Mouse (Mus musculus) erythroblast, adult 5-6 weeks (primary cell): ENCODE data around the gene Sh2d6. TPM values are rescaled to one million over a fixed set of nuclear protein-coding genes. Genes with fewer than 3 reads are reported as not detected.
"Not testable (repeated sequence)": the region's sequence is repeated elsewhere in the genome, so short reads cannot be mapped to it uniquely, and the experiment has no call there.

Source experiments
- ATAC-seq: replicated peaks from 2 replicates; pipeline ENCODE4 v1.8.0; 2016; ENCODE audit warnings: moderate number of reproducible peaks, mild to moderate bottlenecking, moderate TSS enrichment, inconsistent platforms; ENCODE audit not compliant: poor library complexity, low FRiP score, severe bottlenecking
- total RNA-seq, 2 experiments: library from RNA; stranded (forward) in 1 of 2; stranded (reverse) in 1 of 2; fragments of 150-400 nt in 1 of 2; fragments of 200-764, 138-1000 nt in 1 of 2; gene quantifications; 2 replicates each; pipeline versions ENCODE4 v1.2.3 to v1.2.4; 2015 to 2017; ENCODE audit warnings: low replicate concordance in 2 of 2

Sh2d6 gene
- total RNA-seq, 2 experiments from 2014 or later, result not detected

DNA sequence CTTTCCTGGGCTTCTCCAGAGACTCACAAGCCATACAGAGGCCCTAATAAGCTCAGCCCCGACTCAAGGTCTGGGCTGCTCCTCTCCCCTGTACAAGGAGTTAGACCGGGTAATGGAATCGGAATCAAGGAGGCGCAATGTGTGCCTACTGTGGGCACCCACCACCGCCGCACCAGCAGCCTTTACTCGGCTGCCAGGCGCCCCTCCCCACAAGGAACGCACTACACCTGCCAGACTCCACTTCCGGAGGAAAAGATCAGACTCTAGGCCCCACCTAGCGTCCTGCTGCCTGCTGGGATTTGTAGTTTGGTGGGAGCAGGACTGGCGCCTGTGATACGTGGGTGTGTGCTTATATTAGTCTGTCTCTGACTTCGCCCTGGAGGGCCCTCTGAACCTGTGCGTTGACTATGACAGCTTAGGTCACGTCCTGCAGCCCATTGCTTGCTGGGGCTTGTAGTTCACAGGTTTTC, 17.1 kb upstream of the Sh2d6 start:
- peak; percentile 84 for ATAC-seq

DNA sequence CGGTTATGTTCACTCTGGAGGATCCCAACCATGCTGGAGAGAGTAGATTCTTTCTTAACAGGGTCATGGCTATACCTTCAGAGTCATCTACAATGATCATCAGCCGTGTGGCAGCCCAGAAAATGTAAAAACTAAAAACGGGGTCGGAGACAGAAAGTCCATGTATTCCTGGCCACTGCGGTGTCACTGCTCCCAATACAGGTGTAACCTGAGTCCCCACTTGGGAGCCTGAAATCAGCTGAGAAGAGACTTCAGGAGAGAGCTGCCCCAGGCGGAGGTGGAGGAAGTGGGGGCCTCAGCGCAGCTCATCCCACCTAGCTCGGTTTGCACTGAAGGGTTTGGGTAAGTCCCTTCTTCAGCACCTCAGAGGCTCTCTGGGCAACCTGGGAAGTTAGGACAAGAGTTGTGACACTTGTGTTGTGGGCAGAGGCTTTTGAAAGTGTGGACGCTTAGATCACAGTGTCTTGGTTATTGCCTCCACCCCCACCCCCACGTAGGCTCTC, 16.5 kb upstream of the Sh2d6 start:
- ATAC-seq, result no peak

DNA sequence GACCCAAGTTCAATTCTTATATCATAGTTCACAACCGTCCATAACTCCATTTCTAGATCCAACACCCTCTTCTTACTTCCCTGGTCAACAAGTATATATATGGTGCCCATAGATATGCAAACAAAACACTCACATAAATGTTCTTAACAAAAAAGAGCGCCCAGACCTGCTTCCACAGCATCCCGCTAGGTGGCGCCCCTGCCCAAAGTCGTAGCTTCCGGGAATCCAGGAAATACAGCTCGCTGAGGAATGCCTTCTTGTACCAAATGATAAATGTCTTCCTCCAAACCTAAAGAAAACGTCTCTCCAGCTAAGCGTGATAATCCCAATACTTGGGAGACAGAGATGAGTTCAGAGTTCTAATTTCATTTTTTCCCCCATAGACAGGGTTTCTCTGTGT, 13.7 kb upstream of the Sh2d6 start:
- peak; percentile 66 for ATAC-seq

DNA sequence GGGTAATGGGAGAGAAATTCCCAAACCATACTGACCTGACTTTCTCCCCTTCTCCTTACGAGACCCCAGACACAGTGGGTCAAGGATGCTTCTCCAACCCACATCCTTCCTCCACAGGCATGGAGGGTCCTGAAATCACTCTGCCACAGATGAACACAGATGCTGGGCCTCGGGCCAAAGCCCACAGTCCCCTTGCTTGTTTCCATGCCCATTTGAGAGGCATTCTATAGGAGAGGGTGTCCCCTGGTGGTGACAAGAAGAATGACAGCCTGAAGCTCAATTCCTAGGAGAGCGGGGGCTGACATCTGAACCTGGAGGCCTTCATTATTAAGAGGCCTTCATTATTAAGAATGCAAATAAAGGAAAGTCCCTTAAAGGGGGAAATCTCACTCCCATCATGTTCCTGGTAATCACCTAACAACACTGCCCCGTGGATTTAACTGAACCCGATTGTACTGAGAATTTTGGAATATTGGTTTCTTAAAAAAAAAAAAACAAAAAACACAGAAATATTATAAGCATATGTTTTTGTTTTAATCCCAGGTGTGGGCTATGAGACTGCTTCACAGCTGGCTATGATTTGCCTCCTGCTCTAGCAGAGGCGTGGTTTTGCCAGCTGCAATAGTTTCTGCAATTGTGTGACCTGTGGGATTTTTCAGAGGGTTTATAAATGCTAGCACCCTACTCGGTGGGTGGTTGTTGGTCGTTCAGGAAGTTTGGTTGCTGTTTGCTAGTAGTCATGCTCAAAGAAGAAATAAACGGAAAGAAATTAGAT, 12.7 kb upstream of the Sh2d6 start:
- ATAC-seq, result peak; percentile 62; the same call in 1 of the 2 replicates

GRCm38 (mm10) chr6:72533555-72533954, 12.0 kb upstream of the Sh2d6 start:
- ATAC-seq, result not testable (repeated sequence)

- no peak for ATAC-seq
Measured at GRCm38 (mm10) chr6:72532580-72532979, 11.1 kb upstream of the Sh2d6 start.

GRCm38 (mm10) chr6:72528410-72529151, 7.1 kb upstream of the Sh2d6 start:
- ATAC-seq, result no peak

GRCm38 (mm10) chr6:72527070-72527469, 5.6 kb upstream of the Sh2d6 start:
- no peak for ATAC-seq

GRCm38 (mm10) chr6:72524160-72524559, 2.7 kb upstream of the Sh2d6 start:
- no peak for ATAC-seq

- ATAC-seq, result no peak
Measured at GRCm38 (mm10) chr6:72523222-72523621, 1.7 kb upstream of the Sh2d6 start.

DNA sequence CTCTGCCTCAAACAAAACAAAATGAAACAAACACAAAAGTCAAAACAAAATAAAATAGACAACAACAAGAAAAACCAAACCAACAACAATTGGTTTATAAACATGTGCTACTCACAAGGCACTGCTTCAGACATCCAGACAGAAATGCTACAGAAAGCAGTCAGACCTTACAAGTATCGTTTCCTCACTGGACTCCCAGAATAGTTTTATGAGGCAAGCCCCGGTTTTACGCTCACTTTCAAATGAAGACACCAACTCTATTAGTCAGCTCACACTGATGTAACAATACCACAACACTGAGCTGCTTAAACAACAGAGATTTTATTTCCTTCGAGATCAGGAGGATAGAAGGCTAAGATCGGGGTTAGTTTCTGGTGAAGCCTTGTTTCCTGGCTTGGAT, 781 bp upstream of the Sh2d6 start:
- ATAC-seq, result no peak

DNA sequence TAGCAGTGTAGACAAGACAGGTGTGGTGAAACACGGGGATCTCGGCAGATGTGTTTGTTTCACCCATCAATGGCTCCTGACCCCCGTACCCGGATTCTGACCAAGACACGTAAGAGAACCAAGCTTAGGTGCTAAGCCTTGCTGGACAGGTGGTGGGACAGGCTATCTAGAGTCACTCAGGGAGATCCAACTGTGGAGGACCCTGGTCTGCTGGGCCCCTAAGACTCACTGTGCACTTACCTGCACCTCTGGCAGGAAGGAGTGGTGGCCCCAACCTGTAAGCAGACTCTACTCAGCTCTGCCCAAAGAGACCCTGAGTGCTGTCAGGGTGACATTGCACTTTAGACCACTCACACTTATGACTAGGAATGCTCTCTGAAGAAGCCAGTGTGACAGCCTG, 603 bp downstream of the Sh2d6 start:
- ATAC-seq, result no peak

DNA sequence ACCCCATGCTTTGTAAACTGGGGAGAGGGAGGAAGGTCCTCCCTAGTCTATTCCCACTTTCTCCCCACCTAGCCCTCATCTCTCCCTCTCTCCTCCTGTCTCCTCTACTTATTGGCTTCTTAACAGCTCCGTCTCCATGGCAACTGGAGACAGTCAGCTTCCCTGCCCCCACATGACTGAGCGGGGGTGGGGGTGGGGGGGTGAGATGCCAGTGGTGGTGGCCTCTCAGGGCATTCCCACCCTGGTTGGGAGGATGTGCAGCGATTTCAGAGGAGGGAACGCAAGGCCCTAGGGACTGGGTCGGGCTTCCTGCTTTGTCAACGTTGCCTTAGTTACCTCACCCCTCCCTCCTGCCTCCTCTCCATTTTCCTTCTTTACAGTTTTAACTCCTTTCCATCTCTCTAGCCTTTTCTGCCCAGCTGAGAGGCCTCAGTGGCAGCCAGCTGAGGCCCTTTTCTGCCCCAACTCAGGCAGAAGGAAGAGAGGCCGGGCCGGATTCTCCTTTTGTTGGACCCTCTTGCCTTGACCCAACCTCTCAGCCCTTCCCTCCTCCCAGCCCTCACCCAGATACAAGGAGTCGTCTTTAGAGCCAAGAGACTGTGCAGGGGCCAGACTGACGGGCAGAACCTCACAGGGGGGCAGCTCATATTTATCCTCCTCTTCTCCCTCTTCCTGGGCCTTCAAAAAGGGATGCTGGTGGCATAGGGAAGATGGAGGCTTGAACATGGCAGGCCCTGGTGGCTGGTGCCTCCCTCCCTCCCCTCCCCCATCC, 1.4 kb downstream of the Sh2d6 start:
- ATAC-seq, result no peak

GRCm38 (mm10) chr6:72519303-72519702, 2.2 kb downstream of the Sh2d6 start:
- ATAC-seq, result no peak

GRCm38 (mm10) chr6:72518842-72519241, 2.7 kb downstream of the Sh2d6 start:
- no peak for ATAC-seq

DNA sequence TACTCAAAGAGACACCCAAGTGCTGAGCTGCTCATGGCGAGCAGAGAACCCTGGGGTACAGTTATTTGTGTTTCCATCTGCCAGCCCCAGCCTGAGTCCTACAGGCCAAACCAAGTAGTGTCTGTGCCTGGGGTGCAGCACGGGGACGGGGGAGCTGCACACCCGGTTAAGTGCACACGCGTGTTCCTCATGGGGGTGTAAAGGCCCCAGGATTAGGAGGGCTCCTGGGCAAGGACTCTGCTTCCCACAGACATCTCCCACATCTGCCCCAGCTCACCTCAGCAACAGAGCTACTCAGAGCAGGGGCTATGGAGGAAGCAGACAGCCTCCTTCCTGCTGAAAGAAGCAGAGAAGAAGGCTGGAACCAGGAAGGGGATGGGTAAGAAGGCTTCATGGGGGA, 5.9 kb downstream of the Sh2d6 start:
- ATAC-seq, result no peak

DNA sequence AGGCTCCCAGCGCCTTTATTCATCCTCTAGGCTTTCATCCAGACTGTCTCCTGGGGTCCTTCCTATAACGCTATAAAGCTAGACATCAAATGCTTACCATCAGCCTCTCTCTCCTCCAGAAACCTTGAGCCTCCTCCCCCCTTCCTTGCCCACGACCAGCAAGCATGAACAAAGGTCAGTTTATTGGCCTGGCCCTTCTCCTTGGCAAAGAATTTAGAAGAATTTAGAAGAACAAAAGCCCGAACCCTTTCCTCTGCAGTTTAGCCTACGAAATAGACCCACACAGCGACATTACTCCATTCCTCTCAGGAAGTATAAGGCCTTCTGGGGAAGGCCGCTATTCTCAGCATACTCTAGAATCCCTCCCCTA, 8.5 kb downstream of the Sh2d6 start:
- no peak for ATAC-seq

GRCm38 (mm10) chr6:72512386-72513070, 9.0 kb downstream of the Sh2d6 start:
- peak; percentile 77 for ATAC-seq

DNA sequence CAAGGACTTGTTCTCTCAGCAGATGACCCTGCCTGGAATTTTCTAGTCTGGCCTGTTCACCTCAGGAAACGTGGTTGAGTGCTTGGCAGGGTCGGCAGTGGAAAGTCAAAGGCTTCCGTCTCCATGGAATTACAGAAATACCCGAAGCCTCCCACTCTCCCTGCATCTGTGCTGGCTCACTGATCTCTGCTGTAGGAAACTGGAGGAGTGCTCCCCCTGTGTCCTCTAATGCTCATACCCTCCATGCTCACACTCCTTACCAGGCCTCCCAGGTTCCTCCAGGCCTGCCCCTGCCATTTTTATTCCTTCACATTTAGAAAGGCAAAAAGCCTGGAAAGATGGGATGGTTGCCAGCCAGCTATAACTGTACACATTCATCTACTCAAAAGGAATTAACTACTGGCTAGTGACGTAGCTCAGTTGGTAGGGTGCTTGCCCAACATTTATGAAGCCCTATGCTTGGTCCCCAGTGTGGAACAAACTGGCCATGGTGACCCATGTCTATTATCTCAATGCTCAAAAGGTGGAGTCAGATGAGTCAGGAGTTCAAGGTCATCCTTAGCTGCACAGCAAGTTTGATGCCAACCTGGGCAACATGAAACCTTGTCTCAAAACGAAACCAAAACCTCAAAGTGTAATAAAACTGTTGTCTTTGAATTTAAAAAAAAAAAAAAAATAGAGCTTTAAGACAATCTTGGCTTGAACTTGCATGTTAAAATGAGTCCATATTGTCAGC, 10.7 kb downstream of the Sh2d6 start:
- no peak for ATAC-seq
